ENCODE assay signal across 21 mouse cellular contexts in the genomic region with DNA sequence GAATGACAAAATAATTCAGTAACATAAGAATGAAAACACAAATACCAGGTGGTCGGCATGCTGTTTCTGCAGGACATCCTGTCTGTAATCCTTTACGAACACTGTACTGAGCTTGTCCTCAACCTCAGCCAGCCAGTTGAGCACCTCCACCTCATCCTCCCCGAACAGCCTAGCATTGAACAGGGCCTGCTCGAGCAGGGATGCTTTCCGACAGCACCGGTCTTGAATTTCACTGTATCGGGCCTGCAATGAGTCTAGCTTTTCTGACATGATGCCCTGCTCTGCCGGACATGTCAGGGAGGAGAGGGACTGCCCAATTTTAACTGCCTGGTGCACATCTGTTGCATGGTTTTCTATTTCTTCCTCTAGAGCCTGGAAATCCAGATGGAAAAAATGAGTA. TPM values are rescaled to one million over a fixed set of nuclear protein-coding genes. Genes with fewer than 3 reads are reported as not detected.
"Had no signal": no experiment of that assay in that cellular context is flagged by ENCODE, and none has a peak within 500 bp of the region (broad histone marks: within the 10 kb centered on the region; RNA-seq: fewer than 3 reads in every experiment).

No protein-coding gene starts in this region.

- H3K4me1 ChIP-seq: lung, embryonic 15.5 days; neural tube, embryonic 15.5 days had no signal

- ATAC-seq: lung, postnatal 0 days; midbrain, embryonic 13.5 days; midbrain, embryonic 15.5 days had no signal

- H3K4me3 ChIP-seq: lung, embryonic 15.5 days; megakaryocyte, embryonic 14.5 days; midbrain, embryonic 13.5 days; midbrain, embryonic 15.5 days; neural tube, embryonic 13.5 days; neural tube, embryonic 15.5 days had no signal

- H3K9ac ChIP-seq: lung, embryonic 15.5 days; midbrain, embryonic 13.5 days; midbrain, embryonic 15.5 days; neural tube, embryonic 13.5 days; neural tube, embryonic 15.5 days had no signal

- H3K27me3 ChIP-seq: lung, embryonic 15.5 days; megakaryocyte, embryonic 14.5 days; midbrain, embryonic 13.5 days; midbrain, embryonic 15.5 days; neural tube, embryonic 13.5 days; neural tube, embryonic 15.5 days had no signal

- H3K9me3 ChIP-seq: lung, embryonic 15.5 days; megakaryocyte, embryonic 14.5 days; midbrain, embryonic 13.5 days; midbrain, embryonic 15.5 days; neural tube, embryonic 13.5 days; neural tube, embryonic 15.5 days had no signal

- H3K27ac ChIP-seq: lung, embryonic 15.5 days; macrophage; midbrain, embryonic 13.5 days; midbrain, embryonic 15.5 days; neural tube, embryonic 13.5 days; neural tube, embryonic 15.5 days had no signal

- DNase-seq: lung, adult 2 months; lung, postnatal 14 days; lung, postnatal 36 days; retina, postnatal 1 day; right cerebral cortex, adult 18-20 months; right cerebral cortex, postnatal 25 days; right cerebral cortex, postnatal 4 days; spleen, adult 18-20 months; thymus, adult 18-20 months; thymus, postnatal 14 days; thymus, postnatal 36 days had no signal

- H3K4me2 ChIP-seq: lung, embryonic 15.5 days; midbrain, embryonic 11.5 days; midbrain, embryonic 13.5 days; midbrain, embryonic 15.5 days; neural tube, embryonic 13.5 days; neural tube, embryonic 15.5 days had no signal

RNA-seq across cellular contexts. Expression of gene Bmp8a, which starts 54.0 kb away (rescaled TPM):
- polyA plus RNA-seq: macrophage; midbrain, embryonic 15.5 days; stomach, embryonic 14.5 days had no signal
